Mouse (Mus musculus) stomach, postnatal 0 days (tissue): ENCODE measurements around the gene Nucks1. TPM values are rescaled to one million over a fixed set of nuclear protein-coding genes. Genes with fewer than 3 reads are reported as not detected.

Experiments
- ATAC-seq: fragments of 200-750 bp; cut with Nextera tagmentation; 2 replicates; pipeline ENCODE4 v1.8.0; 2017; ENCODE audit not compliant: low FRiP score, low TSS enrichment
- DNase-seq: peaks from one replicate; pipeline ENCODE4 v3.0.0-alpha.2; 2016; ENCODE audit warnings: low spot score
- H3K27ac ChIP-seq: fragments of 300-500 bp; sonication (generic); replicated peaks from 2 replicates; pipeline ENCODE4 v1.5.1; 2014; ENCODE audit warnings: mild to moderate bottlenecking, control low read depth
- H3K27me3 ChIP-seq: fragments of 300-500 bp; sonication (generic); 2 replicates; pipeline ENCODE4 v1.6.1; 2014; ENCODE audit warnings: low read length; ENCODE audit not compliant: control insufficient read depth, insufficient read depth
- H3K36me3 ChIP-seq: fragments of 300-500 bp; sonication (generic); 2 replicates; pipeline ENCODE4 v1.6.1; 2014; ENCODE audit warnings: low read length, mixed read lengths; ENCODE audit not compliant: control insufficient read depth, insufficient read depth
- H3K4me1 ChIP-seq: fragments of 300-500 bp; sonication (generic); replicated peaks from 2 replicates; pipeline ENCODE4 v1.6.1; 2014; ENCODE audit warnings: antibody characterized with exemption; ENCODE audit not compliant: control insufficient read depth, insufficient read depth
- H3K4me2 ChIP-seq: fragments of 300-500 bp; sonication (generic); replicated peaks from 2 replicates; pipeline ENCODE4 v1.6.1; 2014; ENCODE audit warnings: low read depth, mild to moderate bottlenecking, control low read depth, moderate library complexity
- H3K4me3 ChIP-seq: fragments of 300-500 bp; sonication (generic); 2 replicates; pipeline ENCODE4 v1.5.1; 2014; ENCODE audit warnings: low read depth, low read length, control low read depth
- H3K9ac ChIP-seq: fragments of 300-500 bp; sonication (generic); 2 replicates; pipeline ENCODE4 v1.6.1; 2014; ENCODE audit warnings: mild to moderate bottlenecking, low read length, control low read depth, mixed read lengths
- H3K9me3 ChIP-seq: fragments of 300-500 bp; sonication (generic); 2 replicates; pipeline ENCODE4 v1.6.1; 2016; ENCODE audit warnings: low read length; ENCODE audit not compliant: control insufficient read depth
- CTCF ChIP-seq: IDR thresholded peaks from 2 replicates; pipeline ENCODE4 v1.5.1; 2016; ENCODE audit warnings: antibody characterized with exemption, low read depth, mild to moderate bottlenecking, moderate library complexity
- EP300 ChIP-seq: optimal IDR thresholded peaks from 2 replicates; pipeline ENCODE3; 2016; ENCODE audit warnings: antibody characterized with exemption
- WGBS: fragments of 180-500 bp; shearing (Covaris S2); extraction: QIAGEN DNeasy Blood & Tissue Kit; methylation state at CpG from one replicate; pipeline ENCODE4 v1.1.7; 2014; 5-methylcytosine and 5-hydroxymethylcytosine counted together
- polyA plus RNA-seq: library from polyadenylated mRNA; unstranded; fragments of >200 nt; fragmentation: Nextera tagmentation; extraction: Ambion mirVana; gene quantifications from 2 replicates; pipeline ENCODE4 v1.2.1, GENCODE M21; 2015

Gene Nucks1
- polyA plus RNA-seq, 1 experiment from 2014 or later = 30.4 TPM

DNA sequence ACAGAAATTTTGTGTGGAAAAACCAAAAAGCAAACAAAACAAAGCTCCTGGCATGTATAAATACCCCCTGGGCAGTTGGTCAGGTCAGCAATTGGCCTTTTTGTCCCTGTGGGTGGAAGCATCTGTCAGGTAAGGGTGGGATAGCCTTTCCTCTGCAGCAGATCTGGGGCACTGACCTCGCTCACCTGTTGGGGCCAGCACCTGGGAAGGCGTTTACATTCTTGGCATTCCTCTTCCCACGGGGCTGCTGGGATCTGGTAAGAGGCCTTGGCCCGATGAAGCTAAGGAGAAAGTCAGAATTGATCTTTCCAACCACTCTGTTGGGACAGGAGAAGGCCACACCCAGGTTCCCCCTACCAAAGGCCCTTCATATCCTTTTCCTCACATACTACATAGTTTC lies 59.5 kb downstream of the Nucks1 start:
- Histone ChIP-seq H3K27me3 (no peaks in the 10 kb centered on the region), H3K9me3 (no peaks in the 10 kb centered on the region), H3K4me2 (no peak overlapping the region), H3K9ac (no peak overlapping the region), H3K4me1 (peaks cover 3% of the 10 kb centered on the region; the same call in 1 of the 2 replicates), H3K36me3 (no peaks in the 10 kb centered on the region), H3K27ac (no peak overlapping the region), H3K4me3 (no peak overlapping the region)
- TF ChIP-seq CTCF = no peak
- no peak for TF ChIP-seq EP300
- no peak for DNase-seq
- 50% methylated on average over 4 of the region's 4 CpGs for WGBS
- no peak for ATAC-seq

DNA sequence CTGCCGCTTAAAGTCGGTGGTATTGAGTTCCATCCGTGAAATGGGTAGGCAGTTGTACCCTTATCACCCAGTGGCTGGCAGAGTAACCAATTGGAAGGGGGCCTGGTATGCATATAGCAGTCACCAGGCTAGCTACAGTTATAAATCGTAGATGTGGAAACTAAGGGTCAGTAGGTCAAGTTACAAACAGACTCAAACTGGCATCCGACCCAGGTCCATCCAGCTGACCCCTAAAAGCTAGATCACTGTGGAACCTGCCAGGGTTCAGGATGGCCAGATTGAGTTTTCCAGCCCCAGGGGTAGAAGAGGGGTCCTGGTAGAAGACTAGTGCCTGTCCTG lies 60.0 kb downstream of the Nucks1 start:
- Histone ChIP-seq H3K4me1 (peaks cover 3% of the 10 kb centered on the region; the same call in 1 of the 2 replicates), H3K4me3 (no peak overlapping the region), H3K27ac (no peak overlapping the region), H3K36me3 (no peaks in the 10 kb centered on the region), H3K27me3 (no peaks in the 10 kb centered on the region), H3K9me3 (no peaks in the 10 kb centered on the region), H3K4me2 (no peak overlapping the region), H3K9ac (no peak overlapping the region; the same call in 1 of the 2 replicates)
- ATAC-seq (no peak), DNase-seq (no peak)
- TF ChIP-seq CTCF (no peak), EP300 (no peak)
- WGBS = 67% methylated on average over 5 of the region's 5 CpGs

DNA sequence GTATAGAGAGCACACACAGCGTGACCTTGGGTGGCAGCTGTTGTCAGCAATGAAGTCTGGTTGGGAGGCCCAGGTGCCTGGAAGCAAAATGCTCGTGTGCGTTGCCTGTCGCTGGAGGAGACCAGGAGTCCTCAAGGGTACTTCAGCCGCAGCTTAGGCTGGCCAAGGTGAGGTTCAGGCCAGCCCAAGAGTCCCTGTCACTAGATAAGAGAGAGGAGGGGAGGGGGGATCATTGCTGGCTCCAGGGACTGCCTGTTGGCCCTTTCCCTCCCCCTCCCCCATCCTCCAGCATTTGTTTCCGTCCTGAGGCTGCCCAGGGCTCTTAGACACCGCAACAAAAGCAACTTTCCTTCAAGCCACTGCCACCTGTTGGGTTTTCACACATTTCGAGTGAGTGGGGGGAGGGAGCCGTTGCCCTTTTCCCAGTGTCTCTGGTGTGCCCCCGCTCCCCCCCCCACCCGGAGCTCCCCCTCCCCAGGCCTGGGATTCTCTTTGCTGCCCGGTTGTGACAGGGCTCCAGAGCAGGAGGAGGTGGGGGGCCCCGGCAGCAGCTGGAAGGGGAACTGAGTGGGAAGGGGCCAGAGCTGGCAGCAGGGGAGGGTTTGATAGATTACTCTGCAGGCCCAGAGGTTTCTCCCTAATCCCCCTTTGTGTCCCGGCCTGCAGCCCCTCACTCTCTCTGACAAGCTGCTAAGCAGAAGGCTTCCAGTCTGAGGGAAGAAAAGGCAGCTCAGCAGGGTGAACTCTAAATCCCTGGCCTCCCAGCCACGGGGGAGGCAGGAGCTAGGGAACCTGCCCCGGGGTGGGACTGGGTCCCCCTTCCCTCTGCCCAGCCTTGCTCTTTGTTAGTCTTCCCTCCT lies 60.6 kb downstream of the Nucks1 start:
- no peaks in the 10 kb centered on the region for H3K36me3 ChIP-seq
- no peak overlapping the region; the same call in 1 of the 2 replicates for H3K9ac ChIP-seq
- DNase-seq (no peak), ATAC-seq (no peak)
- H3K27me3 ChIP-seq = no peaks in the 10 kb centered on the region
- no peak for TF ChIP-seq EP300
- TF ChIP-seq CTCF = no peak
- no peak overlapping the region for H3K4me3 ChIP-seq
- peak overlapping the region; percentile 14; the same call in 1 of the 2 replicates for H3K27ac ChIP-seq
- no peaks in the 10 kb centered on the region for H3K9me3 ChIP-seq
- peaks cover 3% of the 10 kb centered on the region; the same call in 1 of the 2 replicates for H3K4me1 ChIP-seq
- WGBS = 30% methylated on average over 16 of the region's 16 CpGs
- H3K4me2 ChIP-seq = no peak overlapping the region

DNA sequence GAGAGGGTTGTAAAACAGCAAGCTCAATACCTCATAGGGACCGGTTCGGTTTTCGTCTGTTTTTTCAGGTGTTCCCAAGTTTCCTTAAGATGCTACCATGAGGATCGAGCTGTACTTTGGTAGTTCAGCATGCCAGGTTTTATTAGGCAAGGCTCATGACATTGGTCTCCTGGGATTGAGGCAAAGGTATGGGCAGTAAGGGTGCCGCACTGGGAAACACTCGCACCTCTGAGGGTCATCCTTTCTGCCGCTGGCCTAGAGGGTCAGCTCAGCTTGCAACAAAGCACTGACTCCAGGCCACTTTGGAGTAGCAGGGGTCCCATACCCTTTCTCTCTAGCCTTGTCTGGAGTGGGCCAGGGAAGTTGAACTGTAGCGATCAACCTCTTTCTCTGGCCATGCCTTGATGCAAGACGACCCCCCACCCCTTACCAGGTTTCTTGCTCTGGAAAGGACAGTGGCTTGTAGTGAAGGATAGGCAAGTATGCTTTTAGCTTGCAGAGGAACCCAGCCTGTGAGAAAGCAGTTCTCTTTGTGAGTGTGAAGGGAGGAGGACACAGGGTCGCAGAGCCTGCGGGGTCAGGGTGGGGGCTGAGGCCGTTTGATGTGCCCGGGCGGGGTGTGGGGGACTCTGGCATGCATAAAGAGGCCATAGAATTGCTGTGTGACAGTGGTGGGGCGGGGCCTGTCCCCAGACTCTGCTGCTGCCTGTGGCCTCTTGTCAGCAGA lies 61.6 kb downstream of the Nucks1 start:
- TF ChIP-seq EP300 (no peak), CTCF (no peak)
- no peak overlapping the region for H3K9ac ChIP-seq
- no peaks in the 10 kb centered on the region for H3K9me3 ChIP-seq
- no peak for ATAC-seq
- peak; percentile 45 for DNase-seq
- 0 out of 2 replicates have a peak overlapping the region, but pooled peaks have one; percentile 3 for H3K4me2 ChIP-seq
- H3K36me3 ChIP-seq = no peaks in the 10 kb centered on the region
- no peak overlapping the region for H3K4me3 ChIP-seq
- H3K27me3 ChIP-seq = no peaks in the 10 kb centered on the region
- H3K27ac ChIP-seq = peak overlapping the region; percentile 76
- WGBS = 52% methylated on average over 15 of the region's 15 CpGs
- H3K4me1 ChIP-seq = peaks cover 3% of the 10 kb centered on the region; the same call in 1 of the 2 replicates

DNA sequence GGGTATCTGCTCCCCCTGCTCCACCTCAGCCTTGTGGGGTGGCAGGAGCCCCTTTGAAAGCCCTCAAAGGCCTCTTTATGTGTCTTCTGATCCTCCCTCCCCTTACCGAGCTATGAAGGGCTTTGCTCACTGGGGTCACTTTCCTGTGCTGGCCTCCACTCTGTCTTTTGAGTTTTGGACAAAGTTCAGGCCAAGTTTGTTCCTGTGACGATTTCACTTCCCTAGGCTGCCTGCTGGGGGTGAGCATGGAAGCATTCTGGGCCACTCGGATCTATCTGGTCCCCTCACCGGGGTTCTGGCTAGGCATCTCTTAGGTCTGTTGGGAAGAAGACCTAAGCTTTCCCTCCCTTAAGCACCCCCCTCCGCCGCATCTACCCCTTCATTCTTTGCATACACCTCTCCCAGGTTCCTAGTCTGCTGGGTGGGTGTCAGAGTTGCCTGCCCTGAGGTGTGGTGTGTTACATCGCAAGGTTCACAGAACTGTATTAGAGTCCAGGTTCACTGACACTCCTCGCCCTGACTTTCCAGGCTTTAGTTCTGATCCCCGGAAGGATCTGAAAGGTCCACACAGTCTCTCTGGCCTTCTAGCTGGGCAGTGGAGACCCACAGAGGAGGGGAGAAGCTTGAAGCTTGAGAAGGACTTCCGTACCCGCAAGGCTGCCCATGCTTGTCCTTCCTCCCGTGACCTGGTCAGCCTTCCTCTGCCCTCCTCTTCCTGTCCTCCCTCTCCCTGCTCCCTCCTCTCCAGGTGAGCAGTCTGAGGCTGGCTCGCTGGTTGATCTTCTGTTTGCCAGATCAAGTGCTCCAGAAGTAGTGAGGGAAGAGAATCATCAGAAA lies 62.4 kb downstream of the Nucks1 start:
- Histone ChIP-seq H3K9ac (no peak overlapping the region), H3K36me3 (no peaks in the 10 kb centered on the region), H3K4me2 (peak overlapping the region; percentile 11; the same call in 1 of the 2 replicates), H3K27ac (peak overlapping the region; percentile 76), H3K27me3 (no peaks in the 10 kb centered on the region), H3K4me1 (peaks cover 3% of the 10 kb centered on the region; the same call in 1 of the 2 replicates), H3K9me3 (no peaks in the 10 kb centered on the region), H3K4me3 (no peak overlapping the region)
- peak; percentile 35 for DNase-seq
- 51% methylated on average over 13 of the region's 13 CpGs for WGBS
- TF ChIP-seq EP300 = no peak
- TF ChIP-seq CTCF = 0 out of 2 replicates have a peak, but pooled peaks have one; percentile 9
- ATAC-seq = no peak
